Mouse (Mus musculus) E14TG2a.4 (cell line): ENCODE results near the gene Vwa3a.

Experiments
- H3K27me3 ChIP-seq: 2 replicates; pipeline ENCODE4 v1.6.1; 2014; ENCODE audit warnings: low read length, control low read depth; ENCODE audit not compliant: insufficient read depth
- H3K36me3 ChIP-seq: 2 replicates; pipeline ENCODE4 v1.6.1; 2014; ENCODE audit warnings: low read length, control low read depth; ENCODE audit not compliant: insufficient read depth
- H3K4me1 ChIP-seq: replicated peaks from 2 replicates; pipeline ENCODE4 v1.6.1; 2014; ENCODE audit warnings: low read depth, low read length, control low read depth
- H3K4me3 ChIP-seq: replicated peaks from 2 replicates; pipeline ENCODE4 v1.5.1; 2014; ENCODE audit warnings: mild to moderate bottlenecking, low read length
- H3K9me3 ChIP-seq: 2 replicates; pipeline ENCODE4 v1.6.1; 2014; ENCODE audit warnings: low read length, control low read depth
- CTCF ChIP-seq: conservative IDR thresholded peaks from 2 replicates; pipeline ENCODE4 v1.5.1; 2014; ENCODE audit warnings: low read length
- NANOG ChIP-seq: IDR thresholded peaks from 2 replicates; pipeline ENCODE4 v1.6.1; 2014; ENCODE audit warnings: borderline replicate concordance, low read length, mixed read lengths
- POU5F1 ChIP-seq: IDR thresholded peaks from 2 replicates; pipeline ENCODE4 v1.6.1; 2014; ENCODE audit warnings: low read length, borderline replicate concordance

Vwa3a gene

GRCm38 (mm10) chr7:120732906-120733305 lies 6.2 kb upstream of the Vwa3a start:
- H3K27me3 ChIP-seq, result no peaks in the 10 kb centered on the region
- TF ChIP-seq NANOG, result no peak
- TF ChIP-seq POU5F1, result no peak

GRCm38 (mm10) chr7:120739558-120740101 lies 512 bp downstream of the Vwa3a start:
- Histone ChIP-seq H3K27me3 (peaks cover 15% of the 10 kb centered on the region), H3K4me3 (peak overlapping the region; percentile 39), H3K36me3 (0 out of 2 replicates have a peak, but pooled peaks cover under 1% of the 10 kb centered on the region), H3K4me1 (peaks cover 51% of the 10 kb centered on the region), H3K9me3 (no peaks in the 10 kb centered on the region)
- TF ChIP-seq NANOG (no peak), POU5F1 (no peak), CTCF (no peak)

More at GRCm38 (mm10) chr7:120732906-120733305, 6.2 kb upstream of the Vwa3a start:
- Histone ChIP-seq H3K36me3 (peaks cover 38% of the 10 kb centered on the region), H3K4me1 (peaks cover 20% of the 10 kb centered on the region), H3K4me3 (no peak overlapping the region), H3K9me3 (no peaks in the 10 kb centered on the region)

GRCm38 (mm10) chr7:120743366-120744351 lies 4.5 kb downstream of the Vwa3a start:
- peaks cover 16% of the 10 kb centered on the region for H3K27me3 ChIP-seq
- no peaks in the 10 kb centered on the region for H3K9me3 ChIP-seq
- no peaks in the 10 kb centered on the region for H3K36me3 ChIP-seq
- no peak overlapping the region for H3K4me3 ChIP-seq
- peaks cover 27% of the 10 kb centered on the region for H3K4me1 ChIP-seq
- TF ChIP-seq POU5F1, result no peak
- no peak for TF ChIP-seq CTCF
- TF ChIP-seq NANOG, result no peak

- H3K36me3 ChIP-seq, result no peaks in the 10 kb centered on the region
- no peak overlapping the region for H3K4me3 ChIP-seq
- peaks cover 18% of the 10 kb centered on the region for H3K4me1 ChIP-seq
- H3K9me3 ChIP-seq, result no peaks in the 10 kb centered on the region
- H3K27me3 ChIP-seq, result peaks cover 16% of the 10 kb centered on the region
- TF ChIP-seq CTCF, result no peak
- no peak for TF ChIP-seq POU5F1
- no peak for TF ChIP-seq NANOG
Measured at GRCm38 (mm10) chr7:120744606-120745005, 5.5 kb downstream of the Vwa3a start.

- no peak overlapping the region for H3K4me3 ChIP-seq
- no peaks in the 10 kb centered on the region for H3K9me3 ChIP-seq
- no peaks in the 10 kb centered on the region for H3K36me3 ChIP-seq
- no peak for TF ChIP-seq NANOG
- TF ChIP-seq POU5F1, result no peak
- no peak for TF ChIP-seq CTCF
- H3K4me1 ChIP-seq, result peaks cover 3% of the 10 kb centered on the region; the same call in 1 of the 2 replicates
- H3K27me3 ChIP-seq, result peaks cover 16% of the 10 kb centered on the region
Measured at GRCm38 (mm10) chr7:120746029-120746428, 6.9 kb downstream of the Vwa3a start.

GRCm38 (mm10) chr7:120746821-120747220 lies 7.7 kb downstream of the Vwa3a start:
- H3K4me3 ChIP-seq, result no peak overlapping the region
- TF ChIP-seq NANOG (no peak), POU5F1 (no peak), CTCF (no peak)
- H3K9me3 ChIP-seq, result no peaks in the 10 kb centered on the region
- no peaks in the 10 kb centered on the region for H3K4me1 ChIP-seq
- peaks cover 16% of the 10 kb centered on the region for H3K27me3 ChIP-seq
- no peaks in the 10 kb centered on the region for H3K36me3 ChIP-seq

GRCm38 (mm10) chr7:120748478-120748877 lies 9.4 kb downstream of the Vwa3a start:
- H3K36me3 ChIP-seq, result no peaks in the 10 kb centered on the region
- H3K4me1 ChIP-seq, result no peaks in the 10 kb centered on the region
- H3K4me3 ChIP-seq, result no peak overlapping the region
- TF ChIP-seq POU5F1 (no peak), CTCF (no peak), NANOG (no peak)
- H3K9me3 ChIP-seq, result no peaks in the 10 kb centered on the region
- peaks cover 9% of the 10 kb centered on the region for H3K27me3 ChIP-seq

GRCm38 (mm10) chr7:120751330-120751729 lies 12.2 kb downstream of the Vwa3a start:
- Histone ChIP-seq H3K4me1 (no peaks in the 10 kb centered on the region), H3K4me3 (no peak overlapping the region), H3K9me3 (no peaks in the 10 kb centered on the region), H3K36me3 (no peaks in the 10 kb centered on the region), H3K27me3 (no peaks in the 10 kb centered on the region; the same call in 1 of the 2 replicates)
- TF ChIP-seq NANOG, result no peak
- no peak for TF ChIP-seq CTCF
- TF ChIP-seq POU5F1, result no peak
